Mouse (Mus musculus): ENCODE measurements around the gene Col4a1. TPM values are rescaled to one million over a fixed set of nuclear protein-coding genes. Genes with fewer than 3 reads are reported as not detected.

The Col4a1 gene
- polyA plus RNA-seq, 1 experiment from 2014 or later: 289 TPM

- ATAC-seq (ENCODE audit: low read depth): 0 out of 2 replicates have a peak, but pooled peaks have one; percentile 24
- 55% methylated on average over 15 of the region's 15 CpGs for WGBS
- Histone ChIP-seq H3K9me3 (ENCODE audit: control insufficient read depth, low read length) (no peaks in the 10 kb centered on the region), H3K36me3 (ENCODE audit: control insufficient read depth, insufficient read depth, low read length) (no peaks in the 10 kb centered on the region), H3K9ac (ENCODE audit: low read depth, low read length) (no peak overlapping the region), H3K4me2 (ENCODE audit: low read depth, low read length) (no peak overlapping the region), H3K4me3 (ENCODE audit: low read depth, low read length) (no peak overlapping the region), H3K27me3 (replicated peaks; ENCODE audit: control insufficient read depth, insufficient read depth, low read length) (no peaks in the 10 kb centered on the region), H3K27ac (replicated peaks; ENCODE audit: low read depth, low read length) (no peak overlapping the region), H3K4me1 (ENCODE audit: control insufficient read depth, insufficient read depth, low read length) (peaks cover 34% of the 10 kb centered on the region)
- DNase-seq (ENCODE audit: low spot score): no peak
Measured at GRCm38 (mm10) chr8:11262031-11262735, 50.4 kb downstream of the Col4a1 start.

GRCm38 (mm10) chr8:11259832-11260615, 52.6 kb downstream of the Col4a1 start:
- no peak overlapping the region for H3K4me3 ChIP-seq (ENCODE audit: low read depth, low read length)
- no peak overlapping the region for H3K4me2 ChIP-seq (ENCODE audit: low read depth, low read length)
- no peak overlapping the region for H3K27ac ChIP-seq (replicated peaks; ENCODE audit: low read depth, low read length)
- H3K9ac ChIP-seq (ENCODE audit: low read depth, low read length): no peak overlapping the region
- no peaks in the 10 kb centered on the region for H3K36me3 ChIP-seq (ENCODE audit: control insufficient read depth, insufficient read depth, low read length)
- H3K9me3 ChIP-seq (ENCODE audit: control insufficient read depth, low read length): no peaks in the 10 kb centered on the region
- WGBS: 44% methylated on average over 10 of the region's 10 CpGs
- DNase-seq (ENCODE audit: low spot score) (peak; percentile 68), ATAC-seq (ENCODE audit: low read depth) (peak; percentile 23; the same call in 1 of the 2 replicates)
- H3K4me1 ChIP-seq (ENCODE audit: control insufficient read depth, insufficient read depth, low read length): peaks cover 29% of the 10 kb centered on the region
- no peaks in the 10 kb centered on the region for H3K27me3 ChIP-seq (replicated peaks; ENCODE audit: control insufficient read depth, insufficient read depth, low read length)

- no peaks in the 10 kb centered on the region for H3K36me3 ChIP-seq (ENCODE audit: control insufficient read depth, insufficient read depth, low read length)
- 55% methylated on average over 2 of the region's 2 CpGs for WGBS
- no peak overlapping the region for H3K4me2 ChIP-seq (ENCODE audit: low read depth, low read length)
- no peaks in the 10 kb centered on the region for H3K9me3 ChIP-seq (ENCODE audit: control insufficient read depth, low read length)
- H3K4me1 ChIP-seq (ENCODE audit: control insufficient read depth, insufficient read depth, low read length): peaks cover 25% of the 10 kb centered on the region
- no peak overlapping the region for H3K9ac ChIP-seq (ENCODE audit: low read depth, low read length)
- no peak overlapping the region for H3K27ac ChIP-seq (replicated peaks; ENCODE audit: low read depth, low read length)
- H3K4me3 ChIP-seq (ENCODE audit: low read depth, low read length): no peak overlapping the region
- no peak for ATAC-seq (ENCODE audit: low read depth)
- no peaks in the 10 kb centered on the region for H3K27me3 ChIP-seq (replicated peaks; ENCODE audit: control insufficient read depth, insufficient read depth, low read length)
- DNase-seq (ENCODE audit: low spot score): no peak
Measured at GRCm38 (mm10) chr8:11258517-11259136, 54.0 kb downstream of the Col4a1 start.

- H3K9me3 ChIP-seq (ENCODE audit: control insufficient read depth, low read length): no peaks in the 10 kb centered on the region
- 81% methylated on average over 13 of the region's 13 CpGs for WGBS
- DNase-seq (ENCODE audit: low spot score) (no peak), ATAC-seq (ENCODE audit: low read depth) (no peak)
- H3K27ac ChIP-seq (replicated peaks; ENCODE audit: low read depth, low read length): no peak overlapping the region
- no peak overlapping the region for H3K4me2 ChIP-seq (ENCODE audit: low read depth, low read length)
- no peak overlapping the region for H3K4me3 ChIP-seq (ENCODE audit: low read depth, low read length)
- no peaks in the 10 kb centered on the region for H3K27me3 ChIP-seq (replicated peaks; ENCODE audit: control insufficient read depth, insufficient read depth, low read length)
- H3K4me1 ChIP-seq (ENCODE audit: control insufficient read depth, insufficient read depth, low read length): peaks cover 17% of the 10 kb centered on the region
- H3K9ac ChIP-seq (ENCODE audit: low read depth, low read length): no peak overlapping the region
- H3K36me3 ChIP-seq (ENCODE audit: control insufficient read depth, insufficient read depth, low read length): no peaks in the 10 kb centered on the region
Measured at GRCm38 (mm10) chr8:11257079-11258017, 55.3 kb downstream of the Col4a1 start.

GRCm38 (mm10) chr8:11256405-11256804, 56.2 kb downstream of the Col4a1 start:
- DNase-seq (ENCODE audit: low spot score) (no peak), ATAC-seq (ENCODE audit: low read depth) (no peak)
- Histone ChIP-seq H3K4me1 (ENCODE audit: control insufficient read depth, insufficient read depth, low read length) (peaks cover 17% of the 10 kb centered on the region), H3K4me3 (ENCODE audit: low read depth, low read length) (no peak overlapping the region), H3K9ac (ENCODE audit: low read depth, low read length) (no peak overlapping the region), H3K4me2 (ENCODE audit: low read depth, low read length) (no peak overlapping the region), H3K27me3 (replicated peaks; ENCODE audit: control insufficient read depth, insufficient read depth, low read length) (no peaks in the 10 kb centered on the region), H3K36me3 (ENCODE audit: control insufficient read depth, insufficient read depth, low read length) (no peaks in the 10 kb centered on the region), H3K9me3 (ENCODE audit: control insufficient read depth, low read length) (no peaks in the 10 kb centered on the region), H3K27ac (replicated peaks; ENCODE audit: low read depth, low read length) (no peak overlapping the region)
- 79% methylated on average over 7 of the region's 7 CpGs for WGBS

- Histone ChIP-seq H3K9me3 (ENCODE audit: control insufficient read depth, low read length) (no peaks in the 10 kb centered on the region), H3K27me3 (replicated peaks; ENCODE audit: control insufficient read depth, insufficient read depth, low read length) (no peaks in the 10 kb centered on the region), H3K4me3 (ENCODE audit: low read depth, low read length) (no peak overlapping the region), H3K36me3 (ENCODE audit: control insufficient read depth, insufficient read depth, low read length) (no peaks in the 10 kb centered on the region), H3K9ac (ENCODE audit: low read depth, low read length) (no peak overlapping the region), H3K4me2 (ENCODE audit: low read depth, low read length) (no peak overlapping the region), H3K4me1 (ENCODE audit: control insufficient read depth, insufficient read depth, low read length) (peaks cover 11% of the 10 kb centered on the region), H3K27ac (replicated peaks; ENCODE audit: low read depth, low read length) (no peak overlapping the region)
- DNase-seq (ENCODE audit: low spot score) (no peak), ATAC-seq (ENCODE audit: low read depth) (no peak)
- WGBS: 67% methylated on average over 7 of the region's 7 CpGs
Measured at GRCm38 (mm10) chr8:11255680-11256079, 56.9 kb downstream of the Col4a1 start.

GRCm38 (mm10) chr8:11254914-11255530, 57.6 kb downstream of the Col4a1 start:
- no peak overlapping the region for H3K9ac ChIP-seq (ENCODE audit: low read depth, low read length)
- H3K4me2 ChIP-seq (ENCODE audit: low read depth, low read length): no peak overlapping the region
- 87% methylated on average over 10 of the region's 10 CpGs for WGBS
- no peak for ATAC-seq (ENCODE audit: low read depth)
- H3K4me3 ChIP-seq (ENCODE audit: low read depth, low read length): no peak overlapping the region
- no peaks in the 10 kb centered on the region for H3K9me3 ChIP-seq (ENCODE audit: control insufficient read depth, low read length)
- H3K36me3 ChIP-seq (ENCODE audit: control insufficient read depth, insufficient read depth, low read length): no peaks in the 10 kb centered on the region
- no peak for DNase-seq (ENCODE audit: low spot score)
- no peak overlapping the region for H3K27ac ChIP-seq (replicated peaks; ENCODE audit: low read depth, low read length)
- no peaks in the 10 kb centered on the region for H3K27me3 ChIP-seq (replicated peaks; ENCODE audit: control insufficient read depth, insufficient read depth, low read length)
- peaks cover 8% of the 10 kb centered on the region for H3K4me1 ChIP-seq (ENCODE audit: control insufficient read depth, insufficient read depth, low read length)

GRCm38 (mm10) chr8:11254510-11254909, 58.1 kb downstream of the Col4a1 start:
- H3K27ac ChIP-seq (replicated peaks; ENCODE audit: low read depth, low read length): no peak overlapping the region
- no peaks in the 10 kb centered on the region for H3K27me3 ChIP-seq (replicated peaks; ENCODE audit: control insufficient read depth, insufficient read depth, low read length)
- no peaks in the 10 kb centered on the region for H3K9me3 ChIP-seq (ENCODE audit: control insufficient read depth, low read length)
- H3K4me3 ChIP-seq (ENCODE audit: low read depth, low read length): no peak overlapping the region
- no peak overlapping the region for H3K4me2 ChIP-seq (ENCODE audit: low read depth, low read length)
- DNase-seq (ENCODE audit: low spot score) (no peak), ATAC-seq (ENCODE audit: low read depth) (no peak)
- H3K9ac ChIP-seq (ENCODE audit: low read depth, low read length): no peak overlapping the region
- no peaks in the 10 kb centered on the region for H3K36me3 ChIP-seq (ENCODE audit: control insufficient read depth, insufficient read depth, low read length)
- H3K4me1 ChIP-seq (ENCODE audit: control insufficient read depth, insufficient read depth, low read length): peaks cover 9% of the 10 kb centered on the region
- WGBS: 73% methylated on average over 2 of the region's 2 CpGs
